Mouse (Mus musculus) gastrocnemius, adult 18-20 months (tissue): ENCODE data around the gene Gm12253. TPM values are rescaled to one million over a fixed set of nuclear protein-coding genes. Genes with fewer than 3 reads are reported as not detected.

Experiments used
- DNase-seq: peaks from one replicate; pipeline ENCODE4 v3.0.0; 2021; ENCODE audit warnings: low spot score
- long read RNA-seq, 2 experiments: library from polyadenylated mRNA; stranded (forward); transcript quantifications; one replicate each; pipeline ENCODE4 v2.0.0; 2021
- total RNA-seq, 2 experiments: library from RNA; stranded (reverse); gene quantifications; 2 replicates each; pipeline ENCODE4 v1.2.3; 2021

Gm12253 gene
- total RNA-seq, result not detected
- long read RNA-seq, experiment 1, result 0 reads
- long read RNA-seq, experiment 2, result 0 reads

DNA sequence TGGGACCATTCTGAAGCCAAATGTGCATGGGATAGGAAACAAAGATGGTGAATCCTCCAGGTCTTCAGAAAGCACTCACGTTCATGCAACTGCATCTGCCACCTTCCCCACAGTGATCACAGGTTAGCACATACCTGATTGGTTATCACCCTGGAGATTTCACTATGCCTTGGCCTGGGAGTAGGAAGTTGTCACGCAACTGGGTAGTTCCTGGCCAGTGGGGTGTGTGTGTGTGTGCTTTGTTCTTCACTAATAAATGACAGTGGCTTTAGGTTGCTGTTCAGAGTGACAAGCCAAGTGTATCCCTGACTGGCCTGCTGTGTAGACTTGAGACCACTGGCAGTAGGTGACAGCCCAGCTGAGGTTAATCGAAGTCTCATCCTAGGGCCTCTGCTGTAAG lies at the start of gene Gm12253:
TSS of gene Gm12253 (plus strand) at position 301 of the 400 bp plus-strand sequence.
- DNase-seq, result no peak

DNA sequence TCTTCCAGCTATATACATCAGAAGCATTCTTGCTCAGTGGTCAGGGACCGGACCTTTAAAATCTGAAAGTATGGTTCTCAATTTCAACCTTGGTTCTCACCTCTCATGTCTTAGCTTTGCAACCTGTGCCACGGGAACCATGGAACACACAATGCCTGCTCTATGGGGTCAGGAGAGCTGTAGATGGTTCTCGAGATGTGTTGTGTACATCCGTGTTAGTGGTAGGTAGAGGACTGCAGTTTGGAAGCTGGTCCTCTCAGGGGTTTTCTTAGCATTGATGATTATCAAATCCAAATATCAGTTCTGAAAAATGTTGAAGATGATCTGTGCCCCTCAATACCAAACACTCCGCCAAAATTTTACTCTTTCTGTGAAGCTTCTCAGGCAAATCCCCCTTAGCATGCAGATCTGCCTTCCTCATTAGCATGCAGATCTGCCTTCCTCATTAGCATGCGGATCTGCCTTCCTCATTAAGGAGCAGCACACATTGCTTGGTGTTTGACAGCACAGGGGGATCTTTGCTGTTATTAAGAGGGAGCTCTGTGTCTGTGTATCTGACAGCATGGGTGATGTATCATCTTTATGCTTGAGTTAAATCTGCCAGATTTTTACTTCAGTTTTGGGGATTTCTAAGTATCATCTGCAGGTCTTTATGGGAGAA lies 32.2 kb upstream of the Gm12253 start:
- no peak for DNase-seq

DNA sequence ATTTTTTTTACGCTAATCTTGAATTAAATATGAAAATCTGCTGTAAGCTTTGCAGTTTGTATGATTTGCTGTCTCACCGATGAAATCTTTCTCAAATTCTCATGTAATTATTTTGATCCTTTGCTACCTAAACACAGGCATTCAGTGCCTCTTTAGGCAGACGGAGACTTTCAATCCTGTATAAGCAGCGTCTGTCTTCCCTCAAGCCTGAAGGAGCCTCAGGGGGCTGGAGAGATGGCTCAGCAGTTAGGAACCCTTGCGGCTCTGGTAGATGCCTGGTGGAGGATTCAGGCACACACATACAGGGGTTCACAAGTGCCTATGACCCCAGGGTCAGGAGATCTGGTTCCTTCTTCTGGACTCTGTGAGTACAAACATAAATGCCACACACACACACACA lies 31.7 kb upstream of the Gm12253 start:
- no peak for DNase-seq

DNA sequence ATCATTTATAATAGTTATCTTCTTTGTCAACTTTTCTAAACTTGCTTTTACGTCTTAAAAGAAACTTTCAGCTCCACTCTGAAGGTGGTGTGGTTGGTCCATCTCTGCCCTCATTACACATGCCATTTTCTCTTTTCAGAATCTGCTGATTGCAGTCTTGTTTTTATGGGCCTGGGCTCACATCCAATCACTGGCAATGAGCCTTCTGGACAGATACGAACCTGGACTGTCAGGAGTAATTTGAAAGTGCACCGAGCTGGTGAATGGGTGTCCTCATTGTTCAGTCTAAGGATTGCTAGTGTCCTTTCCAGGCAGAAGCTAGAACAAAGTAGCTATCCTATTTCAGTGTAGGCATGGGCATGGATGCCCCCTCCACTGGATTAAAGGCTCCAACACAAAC lies 24.3 kb upstream of the Gm12253 start:
- no peak for DNase-seq

DNA sequence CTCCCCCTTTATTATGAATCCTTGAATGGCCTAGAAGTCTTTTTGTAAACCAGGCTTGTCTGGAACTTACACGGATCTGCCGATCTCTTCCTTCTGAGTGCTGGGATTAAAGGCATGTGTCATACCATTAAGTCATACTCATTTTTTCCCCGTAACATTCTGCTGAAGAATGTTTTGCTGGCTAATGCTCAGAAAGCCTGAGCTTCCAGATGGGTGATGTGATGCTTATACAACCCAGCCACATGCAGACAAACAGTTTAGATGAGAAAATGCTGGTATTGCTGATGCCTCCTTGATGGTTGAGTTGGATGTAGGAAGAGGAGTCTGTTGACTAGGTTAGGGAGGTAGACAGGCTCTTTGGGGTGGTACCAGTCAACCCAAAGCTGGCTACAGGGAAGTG lies 14.0 kb upstream of the Gm12253 start:
- DNase-seq, result no peak

DNA sequence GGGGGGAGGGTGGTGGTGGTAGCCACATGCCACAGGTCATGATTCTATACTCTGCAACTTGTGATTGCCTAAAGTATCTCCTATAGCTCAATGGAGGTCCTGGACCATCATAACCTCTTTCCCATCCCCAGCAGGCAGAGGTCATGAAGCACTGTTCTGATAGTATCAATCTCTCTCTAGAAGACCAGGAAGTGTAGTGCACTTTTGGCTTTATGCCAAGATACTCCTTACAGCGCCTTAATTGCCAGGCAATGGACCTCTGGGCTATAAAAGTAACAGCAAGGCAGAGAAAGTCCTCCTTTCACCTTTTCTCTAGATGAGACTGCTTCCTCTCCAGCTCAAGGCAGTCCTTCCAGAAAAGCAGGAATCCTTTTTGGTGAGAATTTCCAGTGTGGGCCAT lies 11.5 kb upstream of the Gm12253 start, which contains the start of gene 1810065E05Rik:
TSS of gene 1810065E05Rik (plus strand) at position 297 of the 400 bp plus-strand sequence.
- no peak for DNase-seq

DNA sequence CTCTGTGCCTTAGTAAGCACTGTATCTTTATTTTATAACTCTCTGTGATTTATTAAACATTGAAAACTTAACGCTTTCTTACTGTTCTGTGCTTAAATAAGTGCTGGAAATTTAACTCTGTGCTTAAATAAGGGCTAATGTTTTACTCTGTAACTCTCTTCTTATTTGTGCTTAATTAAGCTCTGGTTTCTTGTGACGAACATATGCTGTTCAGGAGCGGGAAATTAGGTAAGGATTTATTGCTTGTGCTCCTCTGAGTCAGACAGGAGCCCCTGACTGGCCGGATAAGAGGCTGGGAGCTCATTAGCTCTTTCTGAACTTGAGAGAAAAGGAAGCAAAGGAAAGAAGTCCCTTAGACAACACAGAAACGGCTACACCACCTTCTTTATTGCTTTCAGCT lies 5.5 kb downstream of the Gm12253 start:
- DNase-seq, result no peak

DNA sequence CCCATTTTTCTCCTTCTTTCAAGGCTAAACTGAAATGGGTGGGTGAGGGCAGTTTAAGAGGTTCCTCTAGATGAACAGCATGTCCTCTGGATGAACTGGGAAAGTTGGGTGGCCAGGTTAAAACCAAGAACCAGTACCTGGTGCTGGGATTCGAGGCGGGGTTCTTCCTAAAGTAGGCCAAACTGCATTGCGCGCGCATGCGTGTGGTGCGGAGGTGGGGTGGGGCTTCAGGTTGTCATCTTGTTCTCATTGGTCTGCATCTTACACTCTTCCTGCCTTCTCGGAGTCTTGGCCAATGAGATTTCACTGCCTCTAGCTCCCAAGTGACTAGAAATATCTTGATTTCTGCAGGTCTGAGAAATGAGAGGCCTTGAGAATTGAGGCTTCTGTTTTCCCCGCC lies 20.4 kb downstream of the Gm12253 start, which contains the start of gene Lypd9:
TSS of gene Lypd9 (minus strand) at position 165 of the 400 bp plus-strand sequence.
- no peak for DNase-seq

DNA sequence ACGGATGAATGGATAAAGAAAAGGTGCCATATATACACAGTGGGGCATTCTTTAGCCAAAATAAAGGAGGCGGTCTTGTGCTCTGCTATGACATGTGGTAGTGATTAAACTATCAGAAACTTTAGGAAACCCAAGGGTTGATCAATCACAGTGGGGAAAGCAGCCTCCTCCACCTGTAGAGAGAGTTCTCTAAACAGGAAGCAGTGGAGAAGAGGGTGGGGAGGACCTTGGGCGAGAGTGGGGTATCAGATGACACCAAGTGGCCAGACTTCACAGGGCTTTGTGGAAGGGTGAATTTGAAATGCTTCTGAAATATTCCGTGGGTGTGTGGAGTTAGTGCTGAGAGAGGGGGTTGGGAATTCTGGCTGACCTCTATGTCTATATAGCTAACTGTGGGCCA lies 21.2 kb downstream of the Gm12253 start:
- no peak for DNase-seq

DNA sequence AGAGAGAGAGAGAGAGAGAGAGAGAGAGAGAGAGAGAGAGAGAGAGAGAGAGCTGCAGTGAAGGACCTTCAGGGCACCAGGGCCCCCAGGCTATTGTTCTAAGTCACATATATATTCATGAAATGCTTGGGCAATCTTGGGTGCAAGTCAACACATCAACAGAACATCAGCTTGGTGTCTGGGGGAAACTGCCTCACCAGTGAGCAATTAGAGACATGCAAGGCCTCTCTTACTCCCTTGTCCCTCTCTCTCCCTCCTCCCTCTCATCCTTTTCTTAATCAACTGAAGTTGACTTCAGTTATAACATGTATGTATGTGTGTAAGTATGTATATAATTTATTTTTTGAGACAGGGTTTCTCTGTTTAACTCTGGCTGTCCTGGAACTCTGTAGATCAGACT lies 29.8 kb downstream of the Gm12253 start, which contains the start of gene Olfr30:
TSS of gene Olfr30 (minus strand) at position 101 of the 400 bp plus-strand sequence.
- no peak for DNase-seq

Other genes starting within 250 kb of the Gm12253 start
- 10 to 100 TPM in 1 of 2 experiments, 1 to 10 TPM in 1; 6.7 to 13.8 TPM for gene Igtp, start 233.0 kb upstream of the Gm12253 start, total RNA-seq
- 10 to 100 TPM in 1 of 2 experiments, 1 to 10 TPM in 1; 7.9 to 13.9 TPM for gene Irgm2, start 232.9 kb upstream of the Gm12253 start, total RNA-seq
- not detected for gene 4930438A08Rik, start 157.8 kb upstream of the Gm12253 start, total RNA-seq
- 1 to 10 TPM; 3.9 to 4.1 TPM for gene Zfp692, start 125.5 kb upstream of the Gm12253 start, total RNA-seq
- 10 to 100 TPM; 33.2 to 45.7 TPM for gene Zfp672, start 102.2 kb upstream of the Gm12253 start, total RNA-seq
- 10 to 100 TPM; 22.4 to 23.3 TPM for gene Sh3bp5l, start 101.8 kb upstream of the Gm12253 start, total RNA-seq
- gene Lypd8, start 53.5 kb upstream of the Gm12253 start, total RNA-seq, result not detected
- gene 1810065E05Rik, start 11.4 kb upstream of the Gm12253 start, total RNA-seq, result not detected
- not detected for gene Lypd9, start 20.4 kb downstream of the Gm12253 start, total RNA-seq
- not detected for gene Olfr30, start 29.7 kb downstream of the Gm12253 start, total RNA-seq
- gene Olfr332, start 60.0 kb downstream of the Gm12253 start, total RNA-seq, result not detected
- not detected for gene Olfr331, start 70.0 kb downstream of the Gm12253 start, total RNA-seq
- not detected for gene Olfr330, start 102.3 kb downstream of the Gm12253 start, total RNA-seq
- not detected for gene Olfr329-ps, start 113.9 kb downstream of the Gm12253 start, total RNA-seq
- not detected for gene Olfr328, start 123.1 kb downstream of the Gm12253 start, total RNA-seq
- not detected for gene Olfr224, start 138.0 kb downstream of the Gm12253 start, total RNA-seq
- not detected for gene Olfr325, start 145.2 kb downstream of the Gm12253 start, total RNA-seq
- gene Olfr324, start 162.6 kb downstream of the Gm12253 start, total RNA-seq, result not detected
- not detected for gene 2210407C18Rik, start 183.5 kb downstream of the Gm12253 start, total RNA-seq
- gene Olfr323, start 197.9 kb downstream of the Gm12253 start, total RNA-seq, result not detected
- gene Trim58, start 207.9 kb downstream of the Gm12253 start, total RNA-seq, result not detected
- gene Olfr322, start 226.2 kb downstream of the Gm12253 start, total RNA-seq, result not detected
- not detected for gene Olfr320, start 248.5 kb downstream of the Gm12253 start, total RNA-seq